Mouse (Mus musculus) intestine, postnatal 0 days (tissue): ENCODE results near the gene Synj2. TPM values are rescaled to one million over a fixed set of nuclear protein-coding genes. Genes with fewer than 3 reads are reported as not detected.
A peak's percentile ranks its signal among the peaks of the same experiment; 100 is the strongest.

Source experiments
- ATAC-seq: fragments of 200-750 bp; cut with Nextera tagmentation; 2 replicates; pipeline ENCODE4 v1.8.0; 2017; ENCODE audit warnings: mild to moderate bottlenecking, moderate TSS enrichment, moderate library complexity
- H3K27ac ChIP-seq: fragments of 300-500 bp; sonication (generic); 2 replicates; pipeline ENCODE4 v1.5.1; 2014; ENCODE audit warnings: mild to moderate bottlenecking, low read depth, low read length, moderate library complexity
- H3K27me3 ChIP-seq: fragments of 300-500 bp; sonication (generic); replicated peaks from 2 replicates; pipeline ENCODE4 v1.6.1; 2014; ENCODE audit warnings: low read length, mixed read lengths; ENCODE audit not compliant: control insufficient read depth, insufficient read depth
- H3K36me3 ChIP-seq: fragments of 300-500 bp; sonication (generic); 2 replicates; pipeline ENCODE4 v1.6.1; 2014; ENCODE audit warnings: mild to moderate bottlenecking, moderate library complexity; ENCODE audit not compliant: control insufficient read depth, insufficient read depth
- H3K4me1 ChIP-seq: fragments of 300-500 bp; sonication (generic); replicated peaks from 2 replicates; pipeline ENCODE4 v1.6.1; 2014; ENCODE audit warnings: antibody characterized with exemption, low read length, mixed read lengths; ENCODE audit not compliant: control insufficient read depth, insufficient read depth
- H3K4me2 ChIP-seq: fragments of 300-500 bp; sonication (generic); replicated peaks from 2 replicates; pipeline ENCODE4 v1.6.1; 2014; ENCODE audit warnings: low read depth, mild to moderate bottlenecking, moderate library complexity
- H3K4me3 ChIP-seq: fragments of 300-500 bp; sonication (generic); 2 replicates; pipeline ENCODE4 v1.5.1; 2014; ENCODE audit warnings: low read depth, low read length
- H3K9ac ChIP-seq: fragments of 300-500 bp; sonication (generic); 2 replicates; pipeline ENCODE4 v1.6.1; 2014; ENCODE audit warnings: mild to moderate bottlenecking, low read depth, low read length
- H3K9me3 ChIP-seq: fragments of 300-500 bp; sonication (generic); 2 replicates; pipeline ENCODE4 v1.6.1; 2016; ENCODE audit warnings: mixed run types; ENCODE audit not compliant: control insufficient read depth
- CTCF ChIP-seq: sonication (generic); IDR thresholded peaks from 2 replicates; pipeline ENCODE4 v1.5.1; 2016; ENCODE audit warnings: low read depth, mild to moderate bottlenecking, control low read depth, antibody characterized with exemption, moderate library complexity
- WGBS: fragments of 180-500 bp; shearing (Covaris S2); extraction: QIAGEN DNeasy Blood & Tissue Kit; methylation state at CpG from one replicate; pipeline ENCODE4 v1.1.7; 2014; 5-methylcytosine and 5-hydroxymethylcytosine counted together
- polyA plus RNA-seq: library from polyadenylated mRNA; unstranded; fragments of >200 nt; fragmentation: Nextera tagmentation; extraction: Ambion mirVana; gene quantifications from 2 replicates; pipeline ENCODE4 v1.2.1, GENCODE M21; 2015

Synj2 gene
- polyA plus RNA-seq, 1 experiment from 2014 or later = 2.6 TPM

GRCm38 (mm10) chr17:6005246-6005637 is 64.2 kb downstream of the Synj2 start:
- Histone ChIP-seq H3K36me3 (peaks cover 10% of the 10 kb centered on the region; the same call in 1 of the 2 replicates), H3K27ac (no peak overlapping the region), H3K27me3 (no peaks in the 10 kb centered on the region), H3K9ac (no peak overlapping the region), H3K4me3 (no peak overlapping the region), H3K4me2 (peak overlapping the region; percentile 32), H3K4me1 (peaks cover 15% of the 10 kb centered on the region), H3K9me3 (no peaks in the 10 kb centered on the region)
- TF ChIP-seq CTCF = no peak
- WGBS = 14% methylated on average over 12 of the region's 14 CpGs
- ATAC-seq = peak; percentile 72

- H3K9me3 ChIP-seq = no peaks in the 10 kb centered on the region
- peak; percentile 29; the same call in 1 of the 2 replicates for ATAC-seq
- H3K4me3 ChIP-seq = no peak overlapping the region
Measured at GRCm38 (mm10) chr17:6005638-6006471, 64.8 kb downstream of the Synj2 start.

GRCm38 (mm10) chr17:6007101-6007780 is 66.2 kb downstream of the Synj2 start:
- Histone ChIP-seq H3K27ac (no peak overlapping the region), H3K9me3 (no peaks in the 10 kb centered on the region), H3K4me1 (peaks cover 15% of the 10 kb centered on the region), H3K4me2 (no peak overlapping the region), H3K36me3 (peaks cover 16% of the 10 kb centered on the region; the same call in 1 of the 2 replicates), H3K9ac (no peak overlapping the region), H3K4me3 (no peak overlapping the region), H3K27me3 (no peaks in the 10 kb centered on the region)
- TF ChIP-seq CTCF = no peak
- 85% methylated on average over 5 of the region's 5 CpGs for WGBS
- ATAC-seq = no peak

More at GRCm38 (mm10) chr17:6005638-6006471, 64.8 kb downstream of the Synj2 start:
- Histone ChIP-seq H3K27ac (peak overlapping the region; percentile 9), H3K4me1 (peaks cover 15% of the 10 kb centered on the region), H3K4me2 (peak overlapping the region; percentile 32; the same call in 1 of the 2 replicates), H3K9ac (no peak overlapping the region), H3K27me3 (no peaks in the 10 kb centered on the region), H3K36me3 (peaks cover 14% of the 10 kb centered on the region; the same call in 1 of the 2 replicates)
- peak; percentile 54 for TF ChIP-seq CTCF
- WGBS = 34% methylated on average over 14 of the region's 14 CpGs

- H3K4me2 ChIP-seq = no peak overlapping the region
- 79% methylated on average over 9 of the region's 9 CpGs for whole genome bisulfite sequencing
- H3K4me3 ChIP-seq = no peak overlapping the region
- H3K27me3 ChIP-seq = no peaks in the 10 kb centered on the region
- no peak for TF ChIP-seq CTCF
- ATAC-seq = no peak
- H3K27ac ChIP-seq = no peak overlapping the region
- no peaks in the 10 kb centered on the region for H3K9me3 ChIP-seq
- H3K4me1 ChIP-seq = peaks cover 15% of the 10 kb centered on the region
- H3K9ac ChIP-seq = no peak overlapping the region
- peaks cover 13% of the 10 kb centered on the region; the same call in 1 of the 2 replicates for H3K36me3 ChIP-seq
Measured at GRCm38 (mm10) chr17:6007902-6008301, 66.8 kb downstream of the Synj2 start.

- Histone ChIP-seq H3K9ac (no peak overlapping the region), H3K27me3 (no peaks in the 10 kb centered on the region), H3K36me3 (peaks cover 14% of the 10 kb centered on the region; the same call in 1 of the 2 replicates), H3K4me3 (no peak overlapping the region), H3K9me3 (no peaks in the 10 kb centered on the region), H3K4me2 (no peak overlapping the region), H3K4me1 (peaks cover 15% of the 10 kb centered on the region), H3K27ac (no peak overlapping the region)
- ATAC-seq = no peak
- no peak for TF ChIP-seq CTCF
- WGBS = 69% methylated on average over 11 of the region's 11 CpGs
Measured at GRCm38 (mm10) chr17:6008590-6008989, 67.5 kb downstream of the Synj2 start.

- Histone ChIP-seq H3K9ac (no peak overlapping the region), H3K27me3 (no peaks in the 10 kb centered on the region), H3K4me1 (peaks cover 15% of the 10 kb centered on the region), H3K36me3 (peaks cover 17% of the 10 kb centered on the region; the same call in 1 of the 2 replicates), H3K4me2 (no peak overlapping the region), H3K27ac (no peak overlapping the region), H3K4me3 (no peak overlapping the region), H3K9me3 (no peaks in the 10 kb centered on the region)
- TF ChIP-seq CTCF = no peak
- 92% methylated on average over 4 of the region's 4 CpGs for whole genome bisulfite sequencing
- no peak for ATAC-seq
Measured at GRCm38 (mm10) chr17:6009606-6010005, 68.5 kb downstream of the Synj2 start.
